Mouse (Mus musculus) ES-Bruce4 (cell line): ENCODE measurements around the gene Ear6.

Experiments used
- CTCF ChIP-seq: IDR thresholded peaks from one replicate; pipeline ENCODE4 v1.8.1; 2011; ENCODE audit warnings: low read depth, low read length
- POLR2A ChIP-seq: IDR thresholded peaks from one replicate; pipeline ENCODE4 v1.8.1; 2011; ENCODE audit warnings: low read length; ENCODE audit not compliant: insufficient read depth

DNA sequence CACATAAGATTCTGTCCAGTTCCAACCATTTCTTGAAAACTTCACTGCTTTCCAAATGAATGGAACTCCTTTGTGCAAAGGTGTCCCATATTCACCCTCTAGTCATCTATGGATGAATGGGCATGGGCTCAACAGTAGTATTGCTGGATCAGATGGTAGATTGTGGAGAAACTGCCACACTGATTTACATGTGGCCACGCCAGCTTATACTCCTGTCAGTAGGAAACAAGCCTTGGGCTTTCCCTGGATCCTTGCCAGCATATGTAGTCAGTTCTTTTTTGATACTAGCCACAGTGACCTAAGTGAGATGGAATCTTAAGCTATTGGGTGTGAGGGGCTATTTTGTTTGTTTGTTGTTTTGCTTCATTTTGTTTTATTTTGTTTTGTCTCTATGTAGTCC, 11.2 kb upstream of the Ear6 start:
- TF ChIP-seq CTCF (no peak), POLR2A (no peak)
